Mouse (Mus musculus): Measurements from ENCODE around the gene Grik4. TPM values are rescaled to one million over a fixed set of nuclear protein-coding genes. Genes with fewer than 3 reads are reported as not detected.

Grik4 gene
- polyA plus RNA-seq, 1 experiment from 2014 or later = 0.57 TPM

GRCm38 (mm10) chr9:42920190-42920589 is 24.1 kb downstream of the Grik4 start:
- 50% methylated on average over 7 of the region's 7 CpGs for WGBS
- Histone ChIP-seq H3K27ac (ENCODE audit: low read length) (no peak overlapping the region), H3K4me1 (ENCODE audit: control insufficient read depth, insufficient read depth, low read length) (no peaks in the 10 kb centered on the region), H3K9me3 (replicated peaks; ENCODE audit: control insufficient read depth, low read length) (no peaks in the 10 kb centered on the region), H3K9ac (ENCODE audit: low read length) (no peak overlapping the region), H3K36me3 (ENCODE audit: control insufficient read depth, insufficient read depth, low read length) (no peaks in the 10 kb centered on the region), H3K4me2 (ENCODE audit: low read depth, low read length) (no peak overlapping the region), H3K4me3 (replicated peaks; ENCODE audit: low read length) (no peak overlapping the region), H3K27me3 (ENCODE audit: control insufficient read depth, insufficient read depth, low read length) (no peaks in the 10 kb centered on the region)
- no peak for ATAC-seq (ENCODE audit: insufficient read depth, low FRiP score)

- WGBS = 86% methylated on average over 7 of the region's 7 CpGs
- no peaks in the 10 kb centered on the region for H3K9me3 ChIP-seq (replicated peaks; ENCODE audit: control insufficient read depth, low read length)
Observed at GRCm38 (mm10) chr9:42917911-42918310, 26.4 kb downstream of the Grik4 start.

DNA sequence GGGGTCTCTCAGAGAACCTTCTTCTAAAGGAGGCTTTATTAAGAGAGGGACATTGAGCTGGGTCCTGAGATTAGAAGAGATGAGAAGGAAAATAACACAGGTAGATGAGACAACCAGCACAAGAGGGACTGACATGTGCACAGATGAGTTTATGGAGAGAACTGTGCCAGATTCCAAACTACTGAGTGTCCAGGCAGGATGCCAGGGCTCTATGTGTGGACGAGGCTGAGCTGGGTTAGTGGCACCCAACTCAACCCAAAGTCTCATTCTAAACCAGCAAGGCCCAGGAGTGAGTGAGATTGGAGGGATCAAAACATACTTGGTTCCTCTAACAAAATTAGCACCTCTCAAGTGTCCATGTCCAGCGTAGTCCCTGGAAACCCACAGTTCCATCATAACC is 31.1 kb downstream of the Grik4 start:
- H3K36me3 ChIP-seq (ENCODE audit: control insufficient read depth, insufficient read depth, low read length) = no peaks in the 10 kb centered on the region
- 77% methylated on average over 2 of the region's 2 CpGs for WGBS
- H3K4me2 ChIP-seq (ENCODE audit: low read depth, low read length) = no peak overlapping the region
- H3K9ac ChIP-seq (ENCODE audit: low read length) = no peak overlapping the region
- H3K27me3 ChIP-seq (ENCODE audit: control insufficient read depth, insufficient read depth, low read length) = no peaks in the 10 kb centered on the region
- no peak overlapping the region for H3K4me3 ChIP-seq (replicated peaks; ENCODE audit: low read length)
- ATAC-seq (ENCODE audit: insufficient read depth, low FRiP score) = no peak
- H3K9me3 ChIP-seq (replicated peaks; ENCODE audit: control insufficient read depth, low read length) = no peaks in the 10 kb centered on the region
- H3K4me1 ChIP-seq (ENCODE audit: control insufficient read depth, insufficient read depth, low read length) = peaks cover 13% of the 10 kb centered on the region
- H3K27ac ChIP-seq (ENCODE audit: low read length) = no peak overlapping the region

More at GRCm38 (mm10) chr9:42917911-42918310, 26.4 kb downstream of the Grik4 start:
- no peak overlapping the region for H3K4me2 ChIP-seq (ENCODE audit: low read depth, low read length)
- H3K9ac ChIP-seq (ENCODE audit: low read length) = no peak overlapping the region
- H3K36me3 ChIP-seq (ENCODE audit: control insufficient read depth, insufficient read depth, low read length) = no peaks in the 10 kb centered on the region
- no peak for ATAC-seq (ENCODE audit: insufficient read depth, low FRiP score)
- H3K4me1 ChIP-seq (ENCODE audit: control insufficient read depth, insufficient read depth, low read length) = no peaks in the 10 kb centered on the region
- H3K4me3 ChIP-seq (replicated peaks; ENCODE audit: low read length) = no peak overlapping the region
- no peak overlapping the region for H3K27ac ChIP-seq (ENCODE audit: low read length)
- no peaks in the 10 kb centered on the region for H3K27me3 ChIP-seq (ENCODE audit: control insufficient read depth, insufficient read depth, low read length)

GRCm38 (mm10) chr9:42908657-42909313 is 35.5 kb downstream of the Grik4 start:
- Histone ChIP-seq H3K27ac (ENCODE audit: low read length) (peak overlapping the region; percentile 47; the same call in 1 of the 2 replicates), H3K36me3 (ENCODE audit: control insufficient read depth, insufficient read depth, low read length) (no peaks in the 10 kb centered on the region), H3K4me2 (ENCODE audit: low read depth, low read length) (0 out of 2 replicates have a peak overlapping the region, but pooled peaks have one; percentile 23), H3K4me1 (ENCODE audit: control insufficient read depth, insufficient read depth, low read length) (peaks cover 14% of the 10 kb centered on the region), H3K27me3 (ENCODE audit: control insufficient read depth, insufficient read depth, low read length) (no peaks in the 10 kb centered on the region), H3K4me3 (replicated peaks; ENCODE audit: low read length) (no peak overlapping the region), H3K9me3 (replicated peaks; ENCODE audit: control insufficient read depth, low read length) (no peaks in the 10 kb centered on the region), H3K9ac (ENCODE audit: low read length) (0 out of 2 replicates have a peak overlapping the region, but pooled peaks have one; percentile 10)
- WGBS = 19% methylated on average over 8 of the region's 8 CpGs
- peak; percentile 69 for ATAC-seq (ENCODE audit: insufficient read depth, low FRiP score)

GRCm38 (mm10) chr9:42906995-42907394 is 37.3 kb downstream of the Grik4 start:
- ATAC-seq (ENCODE audit: insufficient read depth, low FRiP score) = no peak
- no peak overlapping the region for H3K4me2 ChIP-seq (ENCODE audit: low read depth, low read length)
- no peaks in the 10 kb centered on the region for H3K9me3 ChIP-seq (replicated peaks; ENCODE audit: control insufficient read depth, low read length)
- WGBS = 31% methylated on average over 3 of the region's 3 CpGs
- no peaks in the 10 kb centered on the region for H3K36me3 ChIP-seq (ENCODE audit: control insufficient read depth, insufficient read depth, low read length)
- no peak overlapping the region for H3K4me3 ChIP-seq (replicated peaks; ENCODE audit: low read length)
- no peak overlapping the region for H3K27ac ChIP-seq (ENCODE audit: low read length)
- H3K4me1 ChIP-seq (ENCODE audit: control insufficient read depth, insufficient read depth, low read length) = peaks cover 14% of the 10 kb centered on the region
- no peak overlapping the region for H3K9ac ChIP-seq (ENCODE audit: low read length)
- H3K27me3 ChIP-seq (ENCODE audit: control insufficient read depth, insufficient read depth, low read length) = no peaks in the 10 kb centered on the region

DNA sequence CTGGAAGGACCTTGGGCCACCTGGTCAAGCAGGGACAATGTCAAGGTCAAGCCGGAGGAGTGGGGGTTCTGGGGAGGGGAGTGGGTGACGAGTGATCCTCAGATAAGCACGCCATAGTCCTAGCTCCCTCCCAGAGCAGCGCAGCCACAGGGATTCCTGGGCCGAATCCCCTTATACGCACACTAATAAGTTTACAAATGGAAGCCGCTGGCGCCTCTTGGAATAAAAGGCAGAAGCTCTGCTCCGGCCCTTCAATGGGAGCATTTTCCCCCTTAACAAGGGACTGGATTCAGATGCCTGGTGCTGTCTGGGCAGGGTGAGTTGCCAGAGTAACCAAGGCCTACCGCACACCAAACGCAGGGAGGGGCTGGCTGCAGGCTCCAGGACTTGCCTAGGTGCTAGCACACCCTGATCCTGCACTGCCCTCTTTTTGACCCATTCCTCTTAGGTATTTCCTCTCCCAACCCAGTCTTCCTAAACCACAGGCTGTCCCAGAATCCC is 46.2 kb downstream of the Grik4 start:
- Histone ChIP-seq H3K27ac (ENCODE audit: low read length) (no peak overlapping the region), H3K4me1 (ENCODE audit: control insufficient read depth, insufficient read depth, low read length) (peaks cover 20% of the 10 kb centered on the region), H3K4me3 (replicated peaks; ENCODE audit: low read length) (peak overlapping the region; percentile 50), H3K4me2 (ENCODE audit: low read depth, low read length) (peak overlapping the region; percentile 93), H3K27me3 (ENCODE audit: control insufficient read depth, insufficient read depth, low read length) (no peaks in the 10 kb centered on the region), H3K36me3 (ENCODE audit: control insufficient read depth, insufficient read depth, low read length) (no peaks in the 10 kb centered on the region), H3K9ac (ENCODE audit: low read length) (peak overlapping the region; percentile 68; the same call in 1 of the 2 replicates), H3K9me3 (replicated peaks; ENCODE audit: control insufficient read depth, low read length) (no peaks in the 10 kb centered on the region)
- peak; percentile 47; the same call in 1 of the 2 replicates for ATAC-seq (ENCODE audit: insufficient read depth, low FRiP score)
- 9% methylated on average over 11 of the region's 11 CpGs for WGBS

DNA sequence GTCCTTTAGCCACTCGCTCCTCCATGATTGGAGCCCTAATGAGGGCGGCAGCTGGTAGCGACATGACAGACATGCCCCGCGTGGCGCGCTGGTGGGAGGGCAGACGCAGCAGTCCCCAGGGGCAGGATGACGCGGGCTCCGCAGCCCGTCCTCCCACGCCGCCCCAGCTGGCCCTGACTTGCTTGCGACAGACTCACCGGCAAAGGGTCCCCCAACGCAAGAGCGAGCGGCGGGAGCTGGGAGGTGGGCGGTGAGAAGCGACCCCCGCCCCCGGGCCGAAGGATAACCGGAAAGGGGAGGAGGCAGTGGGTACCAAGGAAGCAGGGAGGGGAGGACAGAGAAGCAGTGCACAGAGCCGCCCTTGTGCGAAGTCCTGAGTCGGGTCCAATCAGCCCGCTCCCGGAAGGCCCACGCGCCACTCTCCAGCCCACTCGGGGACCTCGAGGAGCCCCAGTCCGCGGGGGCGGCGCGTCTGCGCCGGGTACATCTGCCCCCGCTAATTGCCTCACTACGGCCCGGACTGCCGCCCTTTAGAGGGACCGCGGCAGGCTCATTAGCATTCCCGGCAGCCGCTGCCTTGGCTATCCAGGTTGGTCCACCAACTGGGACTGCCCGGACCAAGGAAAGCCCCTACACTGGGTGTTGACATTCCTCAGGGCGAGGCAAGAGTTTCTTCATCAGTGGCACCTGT is 46.8 kb downstream of the Grik4 start:
- H3K27ac ChIP-seq (ENCODE audit: low read length) = no peak overlapping the region
- H3K4me1 ChIP-seq (ENCODE audit: control insufficient read depth, insufficient read depth, low read length) = peaks cover 20% of the 10 kb centered on the region
- H3K9ac ChIP-seq (ENCODE audit: low read length) = peak overlapping the region; percentile 68
- under 1% methylated on average over 51 of the region's 52 CpGs for WGBS
- H3K36me3 ChIP-seq (ENCODE audit: control insufficient read depth, insufficient read depth, low read length) = no peaks in the 10 kb centered on the region
- ATAC-seq (ENCODE audit: insufficient read depth, low FRiP score) = peak; percentile 63
- peak overlapping the region; percentile 93 for H3K4me2 ChIP-seq (ENCODE audit: low read depth, low read length)
- H3K9me3 ChIP-seq (replicated peaks; ENCODE audit: control insufficient read depth, low read length) = no peaks in the 10 kb centered on the region
- H3K4me3 ChIP-seq (replicated peaks; ENCODE audit: low read length) = peak overlapping the region; percentile 50
- H3K27me3 ChIP-seq (ENCODE audit: control insufficient read depth, insufficient read depth, low read length) = no peaks in the 10 kb centered on the region

DNA sequence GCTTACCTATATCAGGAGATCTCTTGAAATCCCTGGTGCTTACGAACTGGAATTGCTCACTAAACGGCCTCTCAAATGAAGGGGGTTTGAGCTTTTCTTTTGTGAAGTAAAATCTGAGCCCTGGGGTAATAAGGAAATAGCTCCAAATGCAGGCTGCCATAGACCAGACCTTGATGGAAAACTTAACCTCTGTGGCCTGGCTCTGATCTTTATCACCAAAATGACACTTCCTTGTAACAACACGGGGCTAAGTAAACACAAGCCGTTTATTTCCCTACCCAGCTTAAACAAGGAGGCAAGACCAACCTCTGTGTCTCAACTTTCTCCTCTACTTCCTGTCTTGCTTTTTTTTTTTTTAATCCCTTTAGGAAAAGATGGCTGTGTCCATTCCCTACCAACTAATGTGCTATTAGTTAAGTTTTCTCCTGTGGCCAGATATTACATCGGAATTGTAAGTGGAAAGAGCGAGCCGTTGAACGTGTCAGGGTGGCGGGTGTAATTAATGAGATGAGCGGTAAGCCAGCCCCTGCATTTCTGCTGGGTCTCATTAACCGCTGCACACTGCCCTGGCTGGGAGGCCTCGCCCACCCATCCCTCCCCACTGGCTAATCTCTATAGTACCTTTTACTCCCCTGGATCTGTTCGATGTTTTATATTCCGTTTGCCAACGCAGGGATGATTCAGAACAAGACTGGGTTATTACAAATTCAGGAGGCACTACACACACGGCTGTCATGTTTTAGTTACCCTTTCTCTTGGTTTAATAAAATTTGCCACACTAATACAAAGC is 47.7 kb downstream of the Grik4 start:
- no peak overlapping the region for H3K27ac ChIP-seq (ENCODE audit: low read length)
- ATAC-seq (ENCODE audit: insufficient read depth, low FRiP score) = no peak
- 10% methylated on average over 16 of the region's 16 CpGs for WGBS
- peak overlapping the region; percentile 93 for H3K4me2 ChIP-seq (ENCODE audit: low read depth, low read length)
- H3K9me3 ChIP-seq (replicated peaks; ENCODE audit: control insufficient read depth, low read length) = no peaks in the 10 kb centered on the region
- no peaks in the 10 kb centered on the region for H3K27me3 ChIP-seq (ENCODE audit: control insufficient read depth, insufficient read depth, low read length)
- peak overlapping the region; percentile 50 for H3K4me3 ChIP-seq (replicated peaks; ENCODE audit: low read length)
- no peak overlapping the region for H3K9ac ChIP-seq (ENCODE audit: low read length)
- H3K4me1 ChIP-seq (ENCODE audit: control insufficient read depth, insufficient read depth, low read length) = peaks cover 20% of the 10 kb centered on the region; the same call in 1 of the 2 replicates
- H3K36me3 ChIP-seq (ENCODE audit: control insufficient read depth, insufficient read depth, low read length) = no peaks in the 10 kb centered on the region
